ENCODE assay signal across 8 mouse cellular contexts in the genomic region with DNA sequence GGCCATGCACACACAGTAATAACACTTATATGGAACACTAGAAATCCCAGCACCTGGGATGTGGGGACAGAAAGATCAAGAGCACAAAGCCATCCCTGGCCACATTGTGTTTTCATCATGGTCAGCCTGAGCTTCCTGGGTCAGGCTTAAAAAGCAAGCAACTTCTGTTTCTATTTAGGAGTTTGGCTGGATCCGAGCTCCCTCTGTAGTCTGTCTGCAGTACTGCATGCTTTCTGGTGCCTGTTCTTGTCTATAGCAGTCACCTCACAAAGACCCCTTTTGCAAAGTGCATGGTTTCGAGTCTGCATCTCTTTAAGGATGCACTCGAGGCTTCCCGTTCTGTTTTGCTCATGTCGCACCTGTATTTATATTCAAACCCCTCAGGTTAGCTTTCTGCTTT.
DNase-seq lines count a peak whose midpoint lies in the region; ATAC-seq and TF ChIP-seq lines count a peak whose summit lies in the region.

No protein-coding gene starts in this region.

- DNase-seq in forebrain, postnatal 0 days, result no peak
- peak; percentile 54 for DNase-seq in midbrain, embryonic 10.5 days (ENCODE audit: low spot score)
- peak; percentile 47 for DNase-seq in embryo, embryonic 9.5 days (ENCODE audit: extremely low spot score)
- no peak for DNase-seq in frontal cortex, postnatal 14 days (ENCODE audit: low spot score in 2 of 2)
- no peak for DNase-seq in right cerebral cortex, postnatal 36 days (ENCODE audit: low spot score in 2 of 2)

- peaks cover 3% of the 10 kb centered on the region; the same call in 1 of the 2 replicates for H3K4me1 ChIP-seq in forebrain, postnatal 0 days (ENCODE audit: insufficient read depth)
- no peaks in the 10 kb centered on the region for H3K4me1 ChIP-seq in forebrain, embryonic 15.5 days
- H3K4me1 ChIP-seq in midbrain, embryonic 10.5 days, result peaks cover 8% of the 10 kb centered on the region
- no peaks in the 10 kb centered on the region for H3K4me1 ChIP-seq in midbrain, embryonic 13.5 days (replicated peaks)
- no peaks in the 10 kb centered on the region for H3K4me1 ChIP-seq in small intestine, adult 2 months (ENCODE audit: control insufficient read depth, insufficient read depth, insufficient read length, low read length)

- H3K4me2 ChIP-seq in forebrain, postnatal 0 days (ENCODE audit: low read depth), result no peak overlapping the region
- no peak overlapping the region for H3K4me2 ChIP-seq in forebrain, embryonic 15.5 days (replicated peaks)
- H3K4me2 ChIP-seq in midbrain, embryonic 13.5 days (replicated peaks), result no peak overlapping the region

- H3K9ac ChIP-seq in forebrain, postnatal 0 days, result no peak overlapping the region
- H3K9ac ChIP-seq in forebrain, embryonic 15.5 days (replicated peaks), result no peak overlapping the region
- H3K9ac ChIP-seq in midbrain, embryonic 13.5 days (replicated peaks), result no peak overlapping the region

- no peak overlapping the region for H3K27ac ChIP-seq in forebrain, postnatal 0 days (ENCODE audit: low read depth, low read length)
- no peak overlapping the region for H3K27ac ChIP-seq in forebrain, embryonic 15.5 days (replicated peaks)
- no peak overlapping the region for H3K27ac ChIP-seq in midbrain, embryonic 10.5 days (replicated peaks)
- no peak overlapping the region for H3K27ac ChIP-seq in midbrain, embryonic 13.5 days
- no peak overlapping the region for H3K27ac ChIP-seq in small intestine, adult 2 months (ENCODE audit: insufficient read depth, low read depth, low read length)

- H3K27me3 ChIP-seq in forebrain, postnatal 0 days (ENCODE audit: insufficient read depth, low read length), result no peaks in the 10 kb centered on the region
- H3K27me3 ChIP-seq in forebrain, embryonic 15.5 days, result no peaks in the 10 kb centered on the region
- H3K27me3 ChIP-seq in midbrain, embryonic 10.5 days (ENCODE audit: low read depth, poor library complexity, severe bottlenecking), result no peaks in the 10 kb centered on the region
- no peaks in the 10 kb centered on the region for H3K27me3 ChIP-seq in midbrain, embryonic 13.5 days
- no peaks in the 10 kb centered on the region for H3K27me3 ChIP-seq in small intestine, adult 2 months (ENCODE audit: control insufficient read depth, insufficient read depth, low read length)

- no peak for ATAC-seq in forebrain, postnatal 0 days
- ATAC-seq in forebrain, embryonic 15.5 days (replicated peaks), result no peak
- ATAC-seq in midbrain, embryonic 13.5 days, result no peak

- TF ChIP-seq CTCF in forebrain, postnatal 0 days (IDR thresholded peaks at IDR 0.05; ENCODE audit: low read depth), result peak; percentile 49
- 0 out of 2 replicates have a peak, but pooled peaks have one; percentile 17 for TF ChIP-seq CTCF in small intestine, adult 2 months (IDR thresholded peaks at IDR 0.05; ENCODE audit: extremely low read depth, insufficient read length, insufficient replicate concordance, low read depth, low read length)

- no peak for TF ChIP-seq POLR2A in small intestine, adult 2 months (IDR thresholded peaks at IDR 0.05; ENCODE audit: low read depth, low read length)

- H3K9me3 ChIP-seq in forebrain, postnatal 0 days (ENCODE audit: low read length), result no peaks in the 10 kb centered on the region
- no peaks in the 10 kb centered on the region for H3K9me3 ChIP-seq in forebrain, embryonic 15.5 days
- H3K9me3 ChIP-seq in midbrain, embryonic 10.5 days (replicated peaks), result no peaks in the 10 kb centered on the region
- H3K9me3 ChIP-seq in midbrain, embryonic 13.5 days, result no peaks in the 10 kb centered on the region

- 28% methylated on average over 5 of the region's 5 CpGs for WGBS in forebrain, postnatal 0 days
- WGBS in forebrain, embryonic 15.5 days, result 32% methylated on average over 5 of the region's 5 CpGs
- 34% methylated on average over 5 of the region's 5 CpGs for WGBS in midbrain, embryonic 10.5 days
- 39% methylated on average over 5 of the region's 5 CpGs for WGBS in midbrain, embryonic 13.5 days
- WGBS in small intestine, adult 2 months, result 28% methylated on average over 5 of the region's 5 CpGs

- H3K36me3 ChIP-seq in forebrain, postnatal 0 days (ENCODE audit: insufficient read depth), result no peaks in the 10 kb centered on the region
- H3K36me3 ChIP-seq in forebrain, embryonic 15.5 days, result no peaks in the 10 kb centered on the region
- H3K36me3 ChIP-seq in midbrain, embryonic 10.5 days, result no peaks in the 10 kb centered on the region
- H3K36me3 ChIP-seq in midbrain, embryonic 13.5 days, result no peaks in the 10 kb centered on the region
- no peaks in the 10 kb centered on the region for H3K36me3 ChIP-seq in small intestine, adult 2 months (ENCODE audit: control insufficient read depth, insufficient read depth, low read length)

- no peak overlapping the region for H3K4me3 ChIP-seq in forebrain, postnatal 0 days (ENCODE audit: low read depth, low read length)
- H3K4me3 ChIP-seq in forebrain, embryonic 15.5 days, result no peak overlapping the region
- H3K4me3 ChIP-seq in midbrain, embryonic 10.5 days, result no peak overlapping the region
- no peak overlapping the region for H3K4me3 ChIP-seq in midbrain, embryonic 13.5 days (replicated peaks)
- no peak overlapping the region for H3K4me3 ChIP-seq in small intestine, adult 2 months (ENCODE audit: low read depth, low read length)

Comparison
In these comparisons a context has a peak if more than half of its experiments do, and no peak if none do; other contexts are left out.
1. DNase-seq: peak in midbrain, embryonic 10.5 days (single experiment) and embryo, embryonic 9.5 days (single experiment); none in forebrain, postnatal 0 days (single experiment), frontal cortex, postnatal 14 days (0 of 2) and right cerebral cortex, postnatal 36 days (0 of 2).